Comparison of ENCODE assay signal across 14 mouse cellular contexts in the genomic region with DNA sequence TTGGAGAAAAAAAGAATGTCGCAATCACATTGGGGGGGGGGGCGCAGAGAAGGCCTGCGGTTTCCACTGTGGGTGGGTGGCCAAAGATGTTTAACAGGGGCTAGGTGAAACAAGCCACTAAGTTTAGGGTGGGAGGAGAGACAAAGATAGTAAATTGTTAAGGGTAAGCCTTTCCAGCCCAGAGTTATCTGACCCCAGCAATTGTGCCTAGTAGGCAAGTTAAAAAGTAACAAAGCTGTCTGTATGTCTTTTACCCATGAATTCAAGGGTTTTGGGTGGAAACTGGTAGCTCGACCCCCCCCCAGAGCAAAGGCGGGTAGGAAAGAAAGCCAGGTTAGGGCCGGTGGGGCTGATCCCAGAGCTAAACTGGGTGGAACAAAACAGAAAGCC. TPM values are rescaled to one million over a fixed set of nuclear protein-coding genes. Genes with fewer than 3 reads are reported as not detected.
DNase-seq lines count a peak whose midpoint lies in the region; ATAC-seq and TF ChIP-seq lines count a peak whose summit lies in the region.
"Had no signal": no experiment of that assay in that cellular context is flagged by ENCODE, and none has a peak within 500 bp of the region (broad histone marks: within the 10 kb centered on the region; RNA-seq: fewer than 3 reads in every experiment).

No protein-coding gene starts in this region.

- no peak for DNase-seq in heart, adult 9 months (ENCODE audit: low spot score in 2 of 2)
- DNase-seq in limb, embryonic 10.5 days (ENCODE audit: low spot score): no peak
- no peak for DNase-seq in liver, postnatal 0 days
- no peak for DNase-seq in right cerebral cortex, adult 2 months (ENCODE audit: low spot score in 2 of 2)
- no peak for DNase-seq in ovary, adult 18-20 months (ENCODE audit: low spot score)
- DNase-seq: adrenal gland, postnatal 25 days; left cerebral cortex, postnatal 4 days; spleen, adult 18-20 months had no signal

- no peaks in the 10 kb centered on the region; the same call in 1 of the 2 replicates for H3K4me1 ChIP-seq in heart, embryonic 13.5 days
- peaks cover 8% of the 10 kb centered on the region for H3K4me1 ChIP-seq in limb, embryonic 12.5 days (replicated peaks)
- H3K4me1 ChIP-seq in limb, embryonic 10.5 days: peaks cover 14% of the 10 kb centered on the region
- H3K4me1 ChIP-seq in intestine, postnatal 0 days (replicated peaks; ENCODE audit: control insufficient read depth, insufficient read depth, low read length): peaks cover 7% of the 10 kb centered on the region; the same call in 1 of the 2 replicates
- H3K4me1 ChIP-seq in liver, postnatal 0 days (ENCODE audit: insufficient read depth): peaks cover 19% of the 10 kb centered on the region
- H3K4me1 ChIP-seq: embryonic facial prominence, embryonic 12.5 days; midbrain, embryonic 13.5 days had no signal

- no peak overlapping the region for H3K9ac ChIP-seq in heart, embryonic 13.5 days
- no peak overlapping the region for H3K9ac ChIP-seq in limb, embryonic 12.5 days (replicated peaks)
- H3K9ac ChIP-seq in intestine, postnatal 0 days (ENCODE audit: low read depth, low read length): 0 out of 2 replicates have a peak overlapping the region, but pooled peaks have one; percentile 3
- no peak overlapping the region for H3K9ac ChIP-seq in liver, postnatal 0 days (replicated peaks)
- H3K9ac ChIP-seq: embryonic facial prominence, embryonic 12.5 days; midbrain, embryonic 13.5 days; stomach, embryonic 15.5 days had no signal

- no peak for TF ChIP-seq CTCF in intestine, postnatal 0 days (IDR thresholded peaks at IDR 0.05; ENCODE audit: low read depth)
- no peak for TF ChIP-seq CTCF in liver, postnatal 0 days (IDR thresholded peaks at IDR 0.05; ENCODE audit: low read depth)

- 0 out of 2 replicates have a peak, but pooled peaks cover 3% of the 10 kb centered on the region for H3K9me3 ChIP-seq in heart, embryonic 13.5 days
- H3K9me3 ChIP-seq in limb, embryonic 12.5 days: peaks cover 3% of the 10 kb centered on the region; the same call in 1 of the 2 replicates
- no peaks in the 10 kb centered on the region for H3K9me3 ChIP-seq in limb, embryonic 10.5 days (replicated peaks)
- no peaks in the 10 kb centered on the region for H3K9me3 ChIP-seq in intestine, postnatal 0 days (ENCODE audit: control insufficient read depth)
- H3K9me3 ChIP-seq in liver, postnatal 0 days (ENCODE audit: low read length): no peaks in the 10 kb centered on the region
- H3K9me3 ChIP-seq: embryonic facial prominence, embryonic 12.5 days; midbrain, embryonic 13.5 days; stomach, embryonic 15.5 days had no signal

- no peak for ATAC-seq in heart, embryonic 13.5 days (ENCODE audit: extremely low read depth, insufficient number of reproducible peaks, low FRiP score, low TSS enrichment)
- no peak for ATAC-seq in limb, embryonic 12.5 days (ENCODE audit: insufficient number of reproducible peaks, insufficient read depth, low FRiP score, low TSS enrichment, low read depth)
- ATAC-seq in intestine, postnatal 0 days: no peak
- no peak for ATAC-seq in liver, postnatal 0 days
- ATAC-seq: midbrain, embryonic 13.5 days had no signal

- no peak for TF ChIP-seq EP300 in liver, postnatal 0 days (IDR thresholded peaks at IDR 0.05; ENCODE audit: low read depth)

- H3K4me3 ChIP-seq in heart, embryonic 13.5 days: no peak overlapping the region
- H3K4me3 ChIP-seq in limb, embryonic 12.5 days (replicated peaks): no peak overlapping the region
- H3K4me3 ChIP-seq in limb, embryonic 10.5 days: no peak overlapping the region
- no peak overlapping the region for H3K4me3 ChIP-seq in intestine, postnatal 0 days (ENCODE audit: low read depth, low read length)
- H3K4me3 ChIP-seq in liver, postnatal 0 days (ENCODE audit: low read depth, low read length): no peak overlapping the region
- H3K4me3 ChIP-seq: embryonic facial prominence, embryonic 12.5 days; midbrain, embryonic 13.5 days; stomach, embryonic 15.5 days had no signal

- H3K27ac ChIP-seq in heart, embryonic 13.5 days (replicated peaks): 0 out of 2 replicates have a peak overlapping the region, but pooled peaks have one; percentile 32
- H3K27ac ChIP-seq in limb, embryonic 12.5 days: no peak overlapping the region
- no peak overlapping the region for H3K27ac ChIP-seq in limb, embryonic 10.5 days
- H3K27ac ChIP-seq in intestine, postnatal 0 days (ENCODE audit: low read depth, low read length): peak overlapping the region; percentile 15; the same call in 1 of the 2 replicates
- peak overlapping the region; percentile 64 for H3K27ac ChIP-seq in liver, postnatal 0 days (ENCODE audit: low read depth)
- H3K27ac ChIP-seq: embryonic facial prominence, embryonic 12.5 days; midbrain, embryonic 13.5 days; stomach, embryonic 15.5 days had no signal

- H3K4me2 ChIP-seq in heart, embryonic 13.5 days: no peak overlapping the region
- H3K4me2 ChIP-seq in limb, embryonic 12.5 days: 0 out of 2 replicates have a peak overlapping the region, but pooled peaks have one; percentile 1
- peak overlapping the region; percentile 32; the same call in 1 of the 2 replicates for H3K4me2 ChIP-seq in intestine, postnatal 0 days (replicated peaks; ENCODE audit: low read depth)
- peak overlapping the region; percentile 28; the same call in 1 of the 2 replicates for H3K4me2 ChIP-seq in liver, postnatal 0 days (ENCODE audit: low read depth, low read length)
- H3K4me2 ChIP-seq: embryonic facial prominence, embryonic 12.5 days; midbrain, embryonic 13.5 days; stomach, embryonic 15.5 days had no signal

- no peaks in the 10 kb centered on the region for H3K27me3 ChIP-seq in heart, embryonic 13.5 days (replicated peaks)
- no peaks in the 10 kb centered on the region for H3K27me3 ChIP-seq in limb, embryonic 12.5 days
- no peaks in the 10 kb centered on the region for H3K27me3 ChIP-seq in limb, embryonic 10.5 days (ENCODE audit: low read depth, poor library complexity, severe bottlenecking)
- no peaks in the 10 kb centered on the region for H3K27me3 ChIP-seq in intestine, postnatal 0 days (replicated peaks; ENCODE audit: control insufficient read depth, insufficient read depth, low read length)
- no peaks in the 10 kb centered on the region for H3K27me3 ChIP-seq in liver, postnatal 0 days (ENCODE audit: insufficient read depth, low read length)
- H3K27me3 ChIP-seq: embryonic facial prominence, embryonic 12.5 days; midbrain, embryonic 13.5 days; stomach, embryonic 15.5 days had no signal

- WGBS in heart, embryonic 13.5 days: 61% methylated on average over 6 of the region's 6 CpGs
- 71% methylated on average over 6 of the region's 6 CpGs for WGBS in limb, embryonic 12.5 days
- 75% methylated on average over 6 of the region's 6 CpGs for WGBS in limb, embryonic 10.5 days
- WGBS in intestine, postnatal 0 days: 32% methylated on average over 6 of the region's 6 CpGs
- WGBS in liver, postnatal 0 days (ENCODE audit: insufficient replicate concordance): 44% methylated on average over 6 of the region's 6 CpGs

- no peaks in the 10 kb centered on the region for H3K36me3 ChIP-seq in heart, embryonic 13.5 days
- H3K36me3 ChIP-seq in limb, embryonic 12.5 days: no peaks in the 10 kb centered on the region
- no peaks in the 10 kb centered on the region for H3K36me3 ChIP-seq in limb, embryonic 10.5 days
- no peaks in the 10 kb centered on the region for H3K36me3 ChIP-seq in intestine, postnatal 0 days (ENCODE audit: control insufficient read depth, insufficient read depth)
- H3K36me3 ChIP-seq in liver, postnatal 0 days (replicated peaks; ENCODE audit: insufficient read depth, low read length): no peaks in the 10 kb centered on the region; the same call in 1 of the 2 replicates
- H3K36me3 ChIP-seq: embryonic facial prominence, embryonic 12.5 days; midbrain, embryonic 13.5 days; stomach, embryonic 15.5 days had no signal

RNA-seq across cellular contexts. Expression of gene Ocln, which starts 25.9 kb away (rescaled TPM):
- 2.5 and 2.6 TPM in 2 replicates for polyA plus RNA-seq in heart, embryonic 13.5 days (2015; fragmentation: Nextera tagmentation; extraction: Ambion mirVana)
- polyA plus RNA-seq in limb, embryonic 12.5 days (2016; fragmentation: Nextera tagmentation; extraction: Ambion mirVana): 1.6 and 2.0 TPM in 2 replicates
- polyA plus RNA-seq in limb, embryonic 10.5 days (2016; fragmentation: Nextera tagmentation; extraction: Ambion mirVana): 1.3 and 1.8 TPM in 2 replicates
- polyA plus RNA-seq in intestine, postnatal 0 days (2015; fragmentation: Nextera tagmentation; extraction: Ambion mirVana): 44.5 and 49.4 TPM in 2 replicates
- 11.2 and 14.6 TPM in 2 replicates for polyA plus RNA-seq in liver, postnatal 0 days (2015; fragmentation: Nextera tagmentation; extraction: Ambion mirVana)

RNA-seq across cellular contexts. Expression of gene Gtf2h2, which starts 34.3 kb away (rescaled TPM):
- polyA plus RNA-seq in heart, embryonic 13.5 days (2015; fragmentation: Nextera tagmentation; extraction: Ambion mirVana): 44.9 and 50.2 TPM in 2 replicates
- 84.5 and 93.5 TPM in 2 replicates for polyA plus RNA-seq in limb, embryonic 12.5 days (2016; fragmentation: Nextera tagmentation; extraction: Ambion mirVana)
- 91.7 and 99.3 TPM in 2 replicates for polyA plus RNA-seq in limb, embryonic 10.5 days (2016; fragmentation: Nextera tagmentation; extraction: Ambion mirVana)
- polyA plus RNA-seq in intestine, postnatal 0 days (2015; fragmentation: Nextera tagmentation; extraction: Ambion mirVana): 33.4 and 37.5 TPM in 2 replicates
- 13.4 and 14.7 TPM in 2 replicates for polyA plus RNA-seq in liver, postnatal 0 days (2015; fragmentation: Nextera tagmentation; extraction: Ambion mirVana)

Comparison
In these comparisons a context has a peak if more than half of its experiments do, and no peak if none do; other contexts are left out.
1. H3K27ac ChIP-seq: peak in heart, embryonic 13.5 days (single experiment), intestine, postnatal 0 days (single experiment) and liver, postnatal 0 days (single experiment); none in limb, embryonic 12.5 days (single experiment) and limb, embryonic 10.5 days (single experiment).